Mouse (Mus musculus) left cerebral cortex, adult 9 months (tissue): Measurements from ENCODE around the gene Plvap.
A peak's percentile ranks its signal among the peaks of the same experiment; 100 is the strongest.

ENCODE experiments used
- DNase-seq, 2 experiments: peaks; one replicate each; pipeline ENCODE4 v3.0.0; 2022; ENCODE audit warnings: low spot score in 2 of 2

Gene Plvap

DNA sequence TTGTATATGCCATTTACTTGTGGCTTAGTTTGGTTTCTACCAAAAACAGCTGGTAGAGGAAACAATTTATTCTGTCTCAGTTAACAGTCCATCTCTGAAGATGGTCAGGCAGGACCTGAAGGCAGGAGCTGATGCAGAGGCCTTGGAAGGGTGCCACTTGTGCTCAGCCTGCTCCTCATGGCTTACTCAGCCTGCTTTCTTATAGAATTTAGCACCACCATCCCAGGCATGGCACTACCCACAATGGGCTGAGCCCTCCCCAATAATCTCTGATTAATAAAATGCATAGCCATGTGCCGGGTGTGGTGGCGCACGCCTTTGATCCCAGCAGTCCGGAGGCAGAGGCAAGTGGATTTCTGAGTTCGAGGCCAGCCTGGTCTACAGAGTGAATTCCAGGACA is 45.4 kb downstream of the Plvap start:
- DNase-seq, result no peak

DNA sequence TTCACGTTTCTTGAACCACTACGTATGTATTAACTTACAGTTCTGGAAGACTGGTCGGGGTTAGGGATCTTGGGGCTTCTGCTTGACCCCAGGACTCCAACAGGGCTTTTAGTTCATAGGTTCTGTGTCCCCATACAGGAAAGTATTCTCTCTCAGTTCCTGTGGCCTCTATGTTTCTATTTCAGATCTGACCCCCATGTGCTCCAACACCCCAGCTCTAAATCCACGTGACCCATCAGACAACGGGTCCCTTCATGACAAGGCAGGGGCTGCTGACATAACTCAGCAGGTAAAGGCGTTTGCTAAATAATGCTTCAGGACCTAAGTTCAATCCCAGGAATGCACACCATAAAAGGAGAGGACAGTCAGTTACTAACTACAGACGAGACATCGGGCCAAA is 45.8 kb downstream of the Plvap start:
- DNase-seq, result no peak

DNA sequence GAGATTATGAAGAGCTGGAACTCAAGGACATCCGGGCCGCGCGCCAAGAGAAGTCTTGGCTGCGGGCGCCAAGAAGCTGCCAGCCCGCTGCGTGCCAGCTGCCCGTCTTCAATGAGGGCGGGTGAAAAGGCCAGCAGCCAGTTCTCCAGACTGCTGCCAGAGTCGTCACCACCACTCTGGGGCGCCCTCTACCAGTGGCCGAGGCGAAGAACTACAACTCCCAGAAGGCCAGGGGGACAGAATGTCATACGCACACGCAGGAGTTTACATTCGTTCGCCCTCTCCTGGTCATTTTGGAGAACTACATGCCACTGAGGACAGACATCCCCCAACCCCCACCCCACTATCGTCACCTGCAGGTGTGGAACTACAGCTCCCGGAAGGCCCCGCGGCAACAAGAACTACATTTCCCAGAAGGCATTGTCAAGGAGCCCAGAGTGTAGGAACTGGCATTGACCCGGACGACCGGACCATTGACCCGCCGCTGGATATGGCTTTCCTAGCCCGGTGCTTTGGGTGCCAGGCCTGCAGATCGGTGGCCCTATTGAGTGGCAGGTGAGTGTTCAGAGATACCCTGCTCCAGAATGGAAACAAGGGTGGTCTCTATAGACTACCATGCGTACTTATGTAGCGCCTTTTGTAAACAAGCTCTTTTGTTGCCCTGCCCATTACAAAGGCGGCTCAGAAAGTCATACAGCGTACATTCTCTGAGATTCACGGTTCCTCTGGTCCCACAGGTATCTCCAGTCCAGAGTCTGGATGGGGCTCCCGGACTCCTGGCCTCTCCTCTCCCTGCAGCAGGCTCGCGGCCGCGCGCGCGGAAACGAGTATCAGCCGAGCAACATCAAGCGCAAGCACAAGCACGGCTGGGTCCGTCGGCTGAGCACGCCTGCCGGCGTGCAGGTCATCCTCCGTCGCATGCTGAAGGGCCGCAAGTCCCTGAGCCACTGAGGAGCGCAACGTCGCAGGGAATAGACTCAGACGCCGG is 46.7 kb downstream of the Plvap start, which contains the start of gene Mrpl34:
Mrpl34 (plus strand) TSS at position 447 of the 988 bp plus-strand sequence.
- DNase-seq, result peak; percentile 100

DNA sequence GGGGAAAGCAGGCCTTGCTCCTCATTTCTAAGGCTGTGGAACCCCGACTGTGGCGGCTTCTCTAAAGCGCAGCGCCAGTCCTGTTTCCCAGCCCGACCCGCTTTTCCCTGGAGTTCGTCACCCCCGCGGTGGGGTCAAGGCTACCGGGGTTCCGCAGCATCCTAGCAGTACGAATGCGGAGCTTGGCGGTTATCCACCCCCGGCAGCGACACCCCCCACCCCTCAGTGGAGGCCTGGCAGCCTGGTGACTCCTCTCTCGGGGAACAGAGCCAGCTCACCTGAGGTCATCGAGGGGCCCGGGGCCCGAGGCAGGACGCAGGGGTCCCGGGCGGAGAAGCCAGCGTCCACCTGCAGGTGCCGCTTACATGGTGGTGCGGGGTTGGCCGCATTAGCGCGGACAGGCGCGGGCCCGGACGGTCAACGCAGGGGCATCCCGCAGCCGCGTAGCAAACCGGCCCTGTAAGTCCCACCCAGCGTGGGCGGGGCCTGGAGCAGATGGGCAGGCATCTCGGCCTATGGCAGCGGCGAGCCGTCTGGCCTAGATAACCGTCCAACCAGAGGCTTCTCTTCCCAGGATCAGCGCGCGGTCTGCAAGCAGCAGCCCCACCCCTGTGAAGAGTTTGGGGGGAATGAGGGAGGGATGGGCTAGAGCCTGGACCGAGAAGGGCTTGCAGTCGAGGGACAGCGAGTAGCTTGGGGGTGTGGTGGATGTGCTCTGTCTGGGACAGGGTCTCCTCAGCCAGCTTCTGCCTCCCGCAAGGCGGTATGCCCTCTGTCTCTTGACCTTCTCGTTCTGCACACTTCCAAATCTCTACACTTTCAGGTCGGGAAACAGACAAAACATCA is 48.1 kb downstream of the Plvap start, which contains the start of gene Abhd8:
Abhd8 (minus strand) TSS at position 468 of the 846 bp plus-strand sequence.
- peak; percentile 94 to 99 for DNase-seq

DNA sequence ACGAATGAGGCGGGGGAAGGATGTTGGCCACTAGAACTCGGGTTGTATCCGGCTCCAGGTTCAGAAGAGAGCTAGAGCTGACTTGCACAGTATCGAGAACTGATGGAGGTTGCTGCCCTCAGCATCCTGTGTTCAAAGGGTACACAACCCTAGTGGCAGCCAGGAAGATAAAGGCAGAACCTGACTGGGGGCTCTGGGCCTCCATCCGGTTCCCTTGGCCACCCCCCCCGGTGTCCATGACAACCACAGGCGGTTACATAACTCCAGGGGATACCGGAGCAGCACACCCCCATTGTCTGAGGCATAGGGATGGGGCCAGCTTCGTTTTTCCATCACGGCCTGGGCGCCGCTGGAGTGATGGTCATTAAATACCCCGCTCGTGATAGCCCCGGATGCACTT is 48.8 kb downstream of the Plvap start:
- DNase-seq, result peak in 1 of 2 experiments; percentile 63

DNA sequence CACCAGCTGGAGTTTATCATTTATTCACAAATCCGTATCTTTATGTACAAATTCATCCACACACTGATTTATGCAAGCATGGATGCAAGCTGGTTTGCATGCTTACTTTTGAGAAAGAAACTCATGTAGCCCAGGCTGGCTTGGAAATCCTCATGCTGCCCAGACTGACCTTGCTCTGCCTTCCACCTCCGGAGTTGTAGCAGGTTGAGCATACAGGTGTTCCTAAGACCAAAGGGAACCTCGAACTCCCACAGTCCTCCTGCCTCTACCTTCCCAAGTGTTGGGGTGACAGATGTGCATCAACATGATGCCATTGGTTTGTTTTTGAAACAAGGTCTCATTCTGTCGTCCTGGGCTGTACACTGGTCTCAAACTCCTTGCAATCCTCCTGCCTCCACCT is 49.4 kb downstream of the Plvap start:
- DNase-seq, result no peak

DNA sequence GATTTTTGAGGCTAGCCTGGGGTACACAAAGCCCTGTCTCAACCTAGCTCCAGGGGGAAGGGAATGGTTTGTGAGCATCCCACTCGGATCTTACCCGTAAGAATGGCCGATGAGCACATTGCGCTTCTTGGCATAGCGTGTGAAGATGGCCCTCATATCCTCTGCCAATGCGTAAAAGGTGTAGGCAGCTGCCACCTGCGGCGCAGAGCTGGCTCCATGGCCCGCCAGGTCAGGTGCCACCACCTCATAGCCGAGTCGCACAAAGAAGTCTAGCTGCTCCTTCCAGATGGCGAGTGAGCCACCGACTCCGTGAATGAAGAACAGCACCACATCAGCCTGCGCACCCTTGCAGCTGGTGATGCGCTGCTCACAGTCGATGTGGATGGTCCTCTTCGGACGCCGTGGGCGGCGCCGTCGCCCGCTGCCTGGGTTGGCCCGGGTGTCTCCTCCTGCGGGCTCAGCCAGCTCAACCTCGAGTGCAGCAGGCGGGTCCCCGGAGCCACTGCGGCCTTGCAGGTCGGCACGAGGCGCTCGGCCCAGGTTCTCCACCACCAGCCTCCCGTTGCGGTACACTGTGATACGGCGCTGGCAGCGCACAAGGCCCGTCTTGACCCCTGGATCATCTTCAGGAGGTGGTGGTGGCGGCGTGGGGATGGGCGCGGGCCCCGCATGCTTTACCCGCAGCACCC is 50.3 kb downstream of the Plvap start:
- DNase-seq, result no peak

DNA sequence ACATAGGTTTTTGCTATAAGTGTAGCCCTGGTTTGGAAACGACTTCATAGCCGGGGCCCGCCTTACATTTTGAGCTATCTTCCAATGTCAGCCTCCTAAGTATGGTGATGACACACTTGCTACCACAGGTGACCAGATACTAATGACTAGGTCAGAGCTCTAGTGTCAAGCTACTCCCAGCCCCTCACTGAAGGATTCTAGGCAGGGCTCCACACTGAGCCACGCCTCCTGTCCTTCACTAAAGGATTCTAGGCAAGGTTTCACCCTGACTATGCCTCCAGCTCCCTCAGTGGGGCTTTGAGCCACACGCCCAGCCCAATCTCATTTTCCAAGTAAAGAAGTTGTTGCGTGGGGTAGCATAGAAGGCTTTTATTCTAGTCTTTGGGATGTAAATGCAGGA is 50.8 kb downstream of the Plvap start:
- DNase-seq, result no peak

DNA sequence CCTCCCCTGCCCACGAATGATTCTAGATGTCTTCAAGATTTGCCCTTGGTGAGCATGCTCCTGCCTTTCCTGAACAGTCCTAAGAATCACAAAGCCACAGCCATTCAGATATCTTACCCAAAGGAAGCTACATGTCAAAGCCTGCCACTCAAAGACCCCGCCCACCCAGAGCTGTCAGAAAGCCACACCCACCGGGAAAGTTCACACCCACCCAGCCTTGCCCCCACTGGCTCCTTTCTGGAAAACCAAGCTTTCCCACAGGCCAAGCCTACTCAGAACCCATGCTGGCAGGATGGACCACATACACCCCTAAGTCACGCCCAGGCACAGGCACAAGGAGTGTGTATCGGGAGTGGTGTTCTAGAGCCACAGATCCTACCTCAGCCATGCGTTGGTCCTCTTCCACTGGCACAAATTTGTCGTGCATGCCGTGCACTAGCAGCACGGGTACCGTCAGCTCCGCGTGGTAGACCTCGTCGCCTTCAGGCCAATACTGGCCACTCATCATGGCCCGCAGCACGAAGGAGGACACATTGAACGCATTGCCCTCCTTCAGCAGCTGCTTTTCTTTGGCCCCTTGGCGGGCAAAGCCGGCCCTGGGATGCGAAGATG is 53.8 kb downstream of the Plvap start:
- DNase-seq, result no peak

DNA sequence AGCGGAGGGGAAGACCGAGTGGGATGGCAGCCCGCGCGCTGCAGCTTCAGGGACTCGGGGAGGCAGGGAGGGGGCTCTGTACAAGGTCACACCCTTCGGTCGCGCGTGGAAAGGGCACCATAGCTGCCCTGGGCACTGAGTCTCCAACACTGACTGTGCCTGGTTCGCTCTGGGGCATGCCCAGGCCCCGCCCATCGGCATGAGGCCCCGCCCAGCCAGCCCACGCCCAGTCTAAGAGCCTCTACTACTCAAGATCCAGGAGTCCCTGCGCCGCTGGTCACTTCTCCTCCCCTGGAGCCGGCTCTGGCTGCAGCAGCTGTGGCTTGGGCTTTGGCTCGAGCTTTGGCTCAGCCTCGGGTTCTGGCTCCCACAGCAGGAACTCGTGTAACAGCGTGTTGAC is 54.6 kb downstream of the Plvap start:
- no peak for DNase-seq

DNA sequence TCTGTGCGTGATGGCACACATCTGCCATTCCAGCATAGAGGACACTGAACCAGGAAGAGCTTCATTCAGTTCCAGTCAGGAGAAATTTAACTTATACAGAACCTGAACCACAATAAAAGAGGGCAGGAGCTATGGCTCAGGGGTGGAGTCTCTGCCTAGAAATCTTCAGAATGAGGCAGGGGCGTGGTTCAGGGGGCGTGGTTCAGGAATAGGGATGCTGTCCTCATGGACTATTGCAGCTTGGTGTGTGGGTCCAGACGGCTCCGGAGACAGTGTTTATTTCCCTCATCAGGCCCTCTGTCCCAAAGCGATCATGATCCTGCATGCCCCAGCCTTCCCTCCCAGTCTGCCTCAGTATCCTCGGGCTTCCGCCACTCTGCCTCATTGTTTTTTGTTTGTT is 56.9 kb downstream of the Plvap start:
- peak in 1 of 2 experiments; percentile 1 for DNase-seq

DNA sequence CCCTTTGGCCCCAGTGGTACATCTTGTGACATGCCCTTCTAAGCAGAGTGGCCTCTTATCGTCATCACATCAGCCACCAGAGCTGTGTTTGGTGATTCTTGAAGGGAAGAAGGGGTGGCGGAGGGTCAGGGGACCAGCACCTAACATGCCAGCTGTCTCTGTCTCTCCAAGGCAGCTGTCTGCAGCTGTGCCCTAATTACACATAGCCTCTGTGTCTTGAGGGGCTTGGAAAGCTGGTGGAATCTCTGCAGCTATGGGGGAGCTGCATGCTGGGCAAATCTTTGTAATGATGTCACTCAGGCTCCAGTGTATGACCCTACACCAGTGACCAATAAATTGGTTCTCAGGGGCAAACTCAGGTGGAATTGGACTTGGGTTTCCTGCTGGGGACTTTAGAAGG is 58.9 kb downstream of the Plvap start:
- peak in 1 of 2 experiments; percentile 0 for DNase-seq

DNA sequence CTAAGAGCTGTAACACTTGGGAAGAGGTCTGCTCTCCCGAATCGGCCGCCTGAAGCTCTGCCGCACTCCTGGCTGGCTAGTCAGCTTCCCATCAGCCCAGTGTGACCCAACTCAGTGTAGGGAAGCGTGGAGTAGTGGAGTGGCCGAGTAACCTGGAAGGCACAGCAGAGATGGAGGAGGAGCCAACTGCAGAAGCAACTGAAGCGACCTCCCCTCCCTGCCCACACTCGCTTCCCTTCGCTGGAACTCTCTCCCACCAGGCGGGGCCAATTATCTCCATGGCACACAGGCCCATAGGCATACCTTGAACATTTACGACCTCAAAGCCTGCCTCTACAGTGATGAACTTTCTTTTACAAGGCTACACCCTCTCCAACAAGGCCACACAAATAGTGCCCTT is 59.8 kb downstream of the Plvap start:
- no peak for DNase-seq

DNA sequence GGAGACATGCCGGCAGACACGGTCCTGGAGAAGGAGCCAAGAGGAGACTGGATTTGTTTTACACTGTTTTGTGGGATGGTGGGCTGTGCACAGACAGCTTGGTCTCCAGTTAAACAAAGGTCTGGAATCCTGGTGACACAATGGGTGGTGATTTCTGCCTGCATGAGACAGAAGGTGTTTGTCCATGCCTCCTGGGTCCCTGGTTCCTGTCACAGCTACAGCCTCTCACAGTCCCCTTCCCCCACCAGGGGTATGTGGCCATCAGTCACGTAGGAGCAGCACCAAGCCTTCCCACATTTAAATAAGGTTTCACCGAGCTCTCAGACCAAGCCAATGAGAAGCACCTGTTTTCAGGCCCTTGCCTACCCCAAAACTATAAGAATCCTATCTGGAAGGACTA is 60.2 kb downstream of the Plvap start:
- no peak for DNase-seq
